Mouse (Mus musculus): ENCODE measurements around the gene Cntrl.

GRCm38 (mm10) chr2:35211681-35212080, 102.4 kb downstream of the Cntrl start:
- TF ChIP-seq GATA1 (IDR thresholded peaks at IDR 0.05; ENCODE audit: low read length) = no peak
- TF ChIP-seq TAL1 (IDR thresholded peaks at IDR 0.05; ENCODE audit: low read length) = no peak

All from erythroblast, embryonic 14.5 days (primary cell).